Mouse (Mus musculus) urinary bladder, adult 18-20 months (tissue): ENCODE measurements at regions not wholly inside any gene's neighbourhood (a gene's known extent, or its start where the extent isn't known, plus 50 kb on each side); places are given as distances from the start of the nearest gene placed in this dataset.
"Not testable (repeated sequence)": the region's sequence is repeated elsewhere in the genome, so short reads cannot be mapped to it uniquely, and the experiment has no call there.

Source experiments
- DNase-seq, 2 experiments: peaks; one replicate each; pipeline ENCODE4 v3.0.0; 2022; ENCODE audit warnings: low spot score in 2 of 2, mixed read lengths in 2 of 2

DNA sequence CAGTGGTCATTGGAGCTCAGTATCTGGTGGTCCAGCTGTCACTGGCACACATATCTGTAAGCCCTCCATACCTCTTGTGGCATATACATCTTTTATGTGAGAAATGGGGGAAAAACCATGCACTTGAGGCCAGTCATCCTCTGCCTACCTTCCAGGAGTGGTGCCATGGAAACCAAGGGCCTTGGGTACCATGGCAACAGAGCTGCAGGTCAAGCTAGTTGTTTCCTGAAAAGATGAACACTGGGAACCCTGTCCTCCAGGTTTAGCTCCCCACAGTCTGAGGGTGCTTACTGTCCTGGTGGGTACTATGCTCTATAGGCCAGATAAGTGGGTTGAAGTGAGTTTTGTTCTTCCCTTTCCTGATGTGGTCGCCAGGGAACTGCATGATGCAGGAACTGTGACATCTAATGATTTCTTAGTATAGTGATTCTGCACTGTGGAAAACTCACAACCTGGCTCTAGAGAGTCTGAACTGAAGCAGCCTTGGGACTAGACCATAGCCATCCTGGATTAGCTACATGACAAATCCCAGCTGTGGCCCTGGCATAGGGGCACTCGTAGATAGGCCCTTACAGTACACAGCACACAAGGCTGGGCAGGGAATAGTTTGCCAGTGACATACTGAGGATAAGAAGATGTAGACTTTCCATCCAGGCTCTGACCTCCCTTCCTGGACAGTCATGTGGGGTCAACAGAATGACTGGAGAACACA lies 308.7 kb upstream of the Shh start:
- no peak for DNase-seq

- DNase-seq: no peak
Observed at GRCm38 (mm10) chr5:28771796-28772195, 304.7 kb upstream of the Shh start.

GRCm38 (mm10) chr5:28756171-28756948 lies 289.3 kb upstream of the Shh start:
- DNase-seq: no peak

DNA sequence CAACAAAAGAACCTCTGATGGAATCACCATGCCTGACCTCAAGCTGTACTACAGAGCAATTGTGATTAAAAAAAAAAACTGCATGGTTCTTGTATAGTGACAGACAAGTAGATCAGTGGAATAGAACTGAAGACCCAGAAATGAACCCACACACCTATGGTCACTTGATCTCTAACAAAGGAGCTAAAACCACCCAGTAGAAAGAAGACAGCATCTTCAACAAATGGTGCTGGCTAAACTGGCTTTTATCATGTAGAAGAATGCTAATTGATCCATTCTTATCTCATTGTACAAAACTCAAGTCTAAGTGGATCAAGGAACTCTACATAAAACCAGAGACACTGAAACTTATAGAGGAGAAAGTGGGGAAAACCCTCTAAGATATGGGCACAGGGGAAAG lies 284.8 kb upstream of the Shh start:
- DNase-seq: not testable (repeated sequence)

DNA sequence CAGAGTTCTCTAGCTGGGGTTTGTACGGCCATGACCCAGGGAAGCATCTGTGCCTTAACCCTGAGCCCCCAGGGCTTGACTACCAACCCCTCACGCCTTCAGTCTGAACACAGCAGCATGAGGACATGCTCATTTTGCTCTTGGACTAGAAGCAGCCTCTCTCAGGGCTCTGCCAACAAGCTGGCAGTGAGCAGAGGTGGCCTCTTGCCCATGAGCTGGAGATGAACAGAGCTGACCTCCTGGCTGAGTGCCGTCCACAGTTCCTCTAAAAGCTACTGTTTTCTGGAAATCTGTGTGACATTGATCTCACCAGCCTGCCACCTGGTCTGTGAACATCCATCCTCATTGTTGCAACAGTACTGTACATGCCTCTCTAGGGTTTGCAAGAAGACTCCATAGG lies 267.7 kb upstream of the Shh start:
- no peak for DNase-seq

DNA sequence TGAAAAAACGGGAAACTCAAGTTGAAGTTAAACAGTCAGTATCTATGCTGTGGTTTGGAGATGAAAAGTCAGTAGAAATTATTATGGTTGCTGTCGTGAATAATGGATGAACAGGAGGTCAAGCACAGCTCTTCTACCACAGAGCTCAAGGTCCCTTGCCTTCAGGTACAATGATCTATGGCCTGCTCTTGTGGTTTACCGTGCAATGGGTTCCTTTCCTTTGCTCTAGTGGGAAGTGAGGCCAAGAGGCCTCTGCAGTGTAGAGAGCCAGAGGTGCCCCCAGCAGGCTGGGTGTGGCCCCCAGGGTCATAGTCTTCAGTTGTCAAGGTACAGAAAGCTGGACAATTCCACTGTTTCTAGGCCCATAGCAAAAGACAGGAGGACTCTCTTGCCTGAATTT lies 255.0 kb upstream of the Shh start:
- no peak for DNase-seq

- DNase-seq: no peak
Observed at GRCm38 (mm10) chr5:28714978-28715377, 247.9 kb upstream of the Shh start.

DNA sequence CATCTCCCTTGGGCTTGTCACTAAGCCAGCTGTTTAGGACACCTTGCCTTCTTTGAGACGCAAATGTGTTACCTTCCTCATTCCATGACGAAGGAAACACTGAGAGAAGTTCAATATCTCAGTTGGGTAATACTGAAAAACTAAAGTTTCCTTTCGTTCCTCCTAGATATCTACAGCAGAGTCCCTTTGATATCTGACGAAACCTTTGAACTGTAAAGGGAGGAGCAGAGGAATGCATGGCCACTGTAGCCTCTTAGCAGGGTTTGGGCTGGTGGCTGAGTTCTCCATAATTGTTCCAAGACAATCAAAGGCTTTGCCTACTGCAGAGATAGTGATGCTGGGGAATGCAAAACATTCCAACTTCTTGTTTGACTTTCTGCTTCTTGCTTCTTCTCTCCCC lies 243.5 kb upstream of the Shh start:
- no peak for DNase-seq

GRCm38 (mm10) chr5:28709626-28710025 lies 242.6 kb upstream of the Shh start:
- no peak for DNase-seq

DNA sequence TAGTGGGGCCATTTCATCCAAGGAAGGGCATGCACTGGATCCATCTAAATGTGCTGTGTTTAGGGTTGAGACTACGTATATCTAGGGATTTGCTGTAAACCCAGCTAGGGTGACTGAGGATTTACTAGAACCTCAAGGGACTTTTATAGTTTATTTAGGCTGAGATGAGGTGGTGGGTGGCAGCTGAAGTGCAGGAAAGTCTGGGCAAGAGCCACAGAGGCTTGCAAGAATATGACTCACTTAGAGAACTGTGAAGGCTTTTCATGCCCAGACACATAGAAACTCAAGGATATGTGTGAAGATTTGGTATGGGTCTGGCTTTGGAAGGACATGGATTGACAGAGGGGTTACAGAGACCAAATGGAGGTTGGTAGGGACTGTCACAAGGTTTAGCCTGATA lies 237.3 kb upstream of the Shh start:
- no peak for DNase-seq

DNA sequence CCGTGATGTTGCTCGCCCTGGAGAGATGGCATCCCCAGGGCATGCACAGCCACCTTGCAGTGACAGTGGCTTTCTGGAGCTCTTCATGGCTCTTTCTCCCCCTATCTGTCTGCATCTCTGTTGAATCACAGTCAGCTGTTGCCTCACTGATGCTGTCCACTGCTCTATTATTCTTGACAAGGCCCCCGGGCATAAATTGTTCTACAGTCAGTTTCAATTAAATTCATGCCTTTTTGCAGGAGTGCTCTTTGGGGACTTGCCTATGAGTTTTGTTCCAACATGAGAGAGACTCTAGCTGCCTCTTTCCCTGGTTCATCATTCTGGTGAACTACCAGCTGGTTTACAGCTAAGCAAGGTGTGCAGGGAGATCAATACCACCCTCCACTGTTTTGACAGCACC lies 229.9 kb upstream of the Shh start:
- no peak for DNase-seq

GRCm38 (mm10) chr5:28690110-28690509 lies 223.1 kb upstream of the Shh start:
- no peak for DNase-seq

DNA sequence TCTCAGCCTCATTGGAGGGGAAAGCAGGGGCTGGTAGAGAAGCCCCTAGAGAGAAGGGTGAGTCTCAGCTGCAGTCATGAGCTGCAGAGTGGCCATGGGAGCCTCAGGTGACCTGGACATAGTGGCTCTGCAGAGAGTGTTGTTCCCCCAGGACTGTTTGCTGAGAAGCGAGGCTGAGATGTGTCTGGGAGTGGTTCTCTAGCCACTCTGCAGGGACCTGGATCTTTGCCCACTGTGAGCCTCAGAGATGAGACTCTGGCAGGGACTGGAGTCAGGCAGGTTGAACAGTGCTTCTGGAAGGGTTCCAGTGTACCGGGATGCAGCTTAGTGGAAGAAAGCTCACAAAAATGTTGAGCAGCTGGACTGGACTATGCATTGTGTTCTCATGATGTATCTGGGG lies 222.6 kb upstream of the Shh start:
- peak in 1 of 2 experiments; percentile 9 for DNase-seq

DNA sequence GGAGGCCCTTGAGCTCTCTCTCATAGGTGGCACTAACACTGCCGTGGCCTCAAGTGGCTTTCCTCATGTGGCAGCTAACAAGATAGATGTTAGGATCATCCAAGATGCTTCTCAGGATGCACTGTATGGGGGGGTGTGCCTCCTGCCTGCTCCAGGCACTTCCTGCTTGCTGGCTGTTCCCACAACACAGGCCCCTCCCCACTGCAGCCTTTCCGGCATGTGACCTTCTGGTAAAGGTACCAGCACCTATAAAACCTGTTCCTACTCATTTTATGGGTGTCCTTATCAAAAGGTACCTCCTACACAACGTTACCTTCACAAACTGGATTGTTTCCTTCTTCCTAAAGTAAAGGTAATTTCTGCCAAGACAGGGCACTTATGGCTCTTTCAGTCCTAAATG lies 222.1 kb upstream of the Shh start:
- DNase-seq: peak in 1 of 2 experiments; percentile 9

GRCm38 (mm10) chr5:28682821-28683220 lies 215.8 kb upstream of the Shh start:
- DNase-seq: peak in 1 of 2 experiments; percentile 12

DNA sequence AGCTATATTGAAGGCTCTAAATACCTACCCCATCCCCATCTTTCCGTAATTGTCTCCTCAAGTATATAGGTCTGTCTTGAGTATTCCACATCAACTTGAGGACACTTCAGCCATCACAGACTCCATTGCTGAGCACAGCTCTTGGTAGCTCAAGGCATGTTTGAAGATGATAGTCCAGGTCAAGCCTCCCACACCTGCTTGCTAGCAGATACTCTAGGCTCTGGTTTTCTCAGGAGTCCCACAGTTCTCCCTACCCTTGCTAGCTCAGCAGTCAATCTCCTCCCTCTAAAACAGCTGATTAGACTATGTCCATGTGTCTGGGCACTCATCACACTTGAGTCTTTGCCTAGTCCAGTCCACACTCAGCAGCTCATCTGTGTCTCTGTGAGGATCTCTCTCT lies 213.3 kb upstream of the Shh start:
- no peak for DNase-seq

DNA sequence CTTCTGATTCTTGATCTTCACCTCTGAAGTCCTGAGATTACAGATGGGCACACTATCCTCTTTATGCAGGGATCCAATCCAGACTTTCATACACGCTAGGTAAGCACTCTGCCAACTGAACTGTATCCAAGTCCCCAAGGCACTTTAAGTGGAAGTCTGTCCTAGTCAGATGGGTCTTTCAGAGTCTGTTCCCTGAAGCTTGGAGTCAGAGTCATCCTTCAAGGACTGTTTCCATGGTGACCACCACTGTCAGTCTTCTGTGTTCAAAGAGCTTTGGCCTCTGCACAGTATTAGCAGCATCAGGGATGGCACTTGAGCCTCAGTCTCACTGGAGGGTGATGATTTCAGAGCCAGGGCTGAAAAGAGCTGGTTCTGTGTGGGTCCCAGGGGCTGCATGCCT lies 212.7 kb upstream of the Shh start:
- DNase-seq: no peak

GRCm38 (mm10) chr5:28630186-28630585 lies 163.1 kb upstream of the Shh start:
- DNase-seq: peak in 1 of 2 experiments; percentile 56

- no peak for DNase-seq
Observed at GRCm38 (mm10) chr5:28611885-28612284, 144.8 kb upstream of the Shh start.

DNA sequence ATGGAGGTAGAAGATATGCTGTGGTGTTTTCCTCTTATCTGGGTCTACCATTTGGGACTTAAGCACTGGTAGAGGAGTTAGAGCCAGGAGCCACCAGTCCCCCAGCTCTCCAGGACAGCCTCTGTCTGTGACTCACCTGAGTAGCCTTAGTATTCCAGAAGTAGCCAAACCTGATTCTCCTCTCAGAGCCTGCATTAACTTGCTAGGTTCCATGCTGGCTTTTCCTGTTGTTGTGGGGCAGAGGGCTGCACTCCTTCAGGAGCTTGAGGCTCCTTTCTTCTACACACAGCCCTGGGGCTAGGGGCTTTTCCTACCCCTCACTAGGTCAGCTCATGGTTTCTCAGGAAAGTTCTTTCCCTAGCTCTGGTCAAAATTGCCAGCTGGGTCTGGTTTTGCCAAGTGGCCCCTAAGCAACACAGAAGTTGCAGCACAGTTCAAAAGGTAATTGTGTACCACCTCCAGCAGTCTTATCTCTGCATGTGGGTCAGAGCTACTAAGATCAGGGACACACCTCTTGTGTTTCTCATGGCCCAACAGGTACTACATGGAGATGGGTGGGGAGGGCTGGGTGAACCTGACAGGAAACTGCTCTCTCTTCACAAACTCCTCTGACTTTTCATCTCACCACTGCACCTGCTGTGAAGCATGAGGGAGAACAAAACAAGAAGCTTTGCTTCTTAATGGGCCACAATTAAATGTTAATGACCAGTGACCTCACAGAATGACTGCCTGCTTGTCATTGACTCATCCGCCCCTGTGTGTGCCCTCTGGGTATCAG lies 129.7 kb upstream of the Shh start:
- peak; percentile 59 to 64 for DNase-seq

GRCm38 (mm10) chr5:28571347-28571998 lies 104.4 kb upstream of the Shh start:
- no peak for DNase-seq

GRCm38 (mm10) chr5:28568417-28568816 lies 101.4 kb upstream of the Shh start:
- DNase-seq: no peak
